Mouse (Mus musculus) ovary, adult 10 weeks (tissue): ENCODE results near the gene B3glct. TPM values are rescaled to one million over a fixed set of nuclear protein-coding genes. Genes with fewer than 3 reads are reported as not detected.

Source experiments
- polyA plus RNA-seq: library from polyadenylated mRNA; stranded (reverse); fragments of 350-450 nt; fragmentation: Illumina TruSeq; extraction: RNeasy Lipid Tissue Mini Kit (QIAGEN cat#74804); gene quantifications from one replicate; pipeline ENCODE4 v1.2.3, GENCODE M21; 2014

B3glct gene
- 36.1 TPM for polyA plus RNA-seq

DNA sequence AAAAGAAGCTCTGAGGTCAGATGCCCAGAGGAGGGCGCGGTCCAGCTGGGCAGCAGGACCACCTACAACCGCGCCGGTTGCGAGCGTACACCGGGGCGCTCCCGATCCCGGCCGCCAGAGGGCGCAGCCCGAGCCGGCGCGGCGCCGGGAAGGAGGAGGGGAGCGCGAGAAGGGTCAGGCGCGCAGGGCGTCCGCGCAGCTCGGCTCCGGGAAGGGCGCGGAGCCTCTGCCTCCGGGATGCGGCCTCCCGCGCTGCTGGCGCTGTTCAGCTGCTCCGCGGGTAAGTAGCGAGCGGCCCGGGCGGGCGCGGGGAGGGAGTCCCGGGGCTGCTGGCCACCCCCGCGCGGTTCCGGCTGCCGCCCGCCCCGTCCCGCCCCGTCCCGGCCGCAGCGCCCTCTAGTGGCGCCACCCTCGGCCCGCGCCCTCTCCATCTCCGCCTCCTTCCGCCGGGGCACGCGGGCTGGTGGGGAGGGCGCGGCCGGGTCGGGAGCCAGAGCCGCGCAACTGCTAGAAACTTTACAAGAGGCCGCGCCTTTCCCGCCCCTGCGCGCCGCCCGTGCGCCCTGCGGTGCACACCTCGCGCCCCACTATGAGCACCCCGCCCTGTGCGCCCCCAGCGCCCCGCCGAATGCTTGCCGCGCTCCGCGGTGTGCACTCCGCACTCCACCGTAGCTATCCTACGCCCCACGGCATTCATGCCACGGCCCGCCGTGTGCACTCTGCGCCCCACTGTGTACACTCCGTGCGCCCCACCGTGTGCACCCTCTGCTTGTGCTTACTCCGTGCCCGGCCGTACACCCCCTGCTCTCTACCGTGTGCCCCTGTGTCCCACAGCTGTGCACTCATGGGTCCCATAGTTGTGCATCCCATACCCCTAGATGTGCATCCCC is at the start of gene B3glct:
TSS of gene B3glct (plus strand) at position 131 of the 890 bp plus-strand sequence.

DNA sequence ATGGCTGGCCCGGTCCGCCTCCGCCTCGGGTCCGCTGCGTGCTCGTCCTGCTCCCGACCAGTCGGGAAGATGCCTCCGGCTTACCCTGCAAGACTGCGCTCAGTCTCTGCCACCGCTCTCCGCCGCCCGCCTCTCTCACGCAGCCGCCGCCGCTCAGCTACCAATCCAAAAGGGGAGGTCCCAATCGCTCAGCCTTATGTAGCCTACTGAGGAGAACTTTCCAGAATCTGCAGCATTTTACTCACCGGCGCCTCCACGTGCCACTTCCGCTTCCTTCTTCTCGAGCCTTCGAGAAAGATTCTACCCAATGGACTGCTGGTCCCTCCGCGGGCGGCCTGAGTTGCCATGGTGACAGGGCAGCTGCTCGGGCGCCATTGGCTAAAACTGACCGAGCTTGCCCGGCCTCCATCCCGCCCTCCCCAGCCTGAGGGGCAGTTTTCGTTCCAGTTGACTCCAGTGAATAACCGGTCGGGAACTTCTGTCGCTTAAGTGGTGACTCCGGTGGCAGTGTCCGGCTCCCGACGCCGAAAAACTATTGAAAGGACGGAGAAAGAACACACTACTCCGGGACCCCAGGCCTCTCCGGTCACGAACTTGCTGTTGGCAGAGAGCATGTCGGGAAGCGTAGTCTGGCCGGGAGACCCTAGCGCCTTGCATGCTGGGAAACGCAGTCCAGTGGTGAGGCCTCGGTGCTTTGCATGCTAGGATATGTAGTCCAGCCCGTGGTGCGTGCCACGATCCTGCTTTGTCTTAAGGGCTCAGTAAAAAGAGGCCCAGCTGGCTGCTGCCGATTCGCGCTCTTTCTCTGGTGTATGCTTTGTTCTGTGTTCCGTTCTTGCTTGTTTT is 41.7 kb upstream of the B3glct start, which contains the start of gene Hsph1:
TSS of gene Hsph1 (minus strand) at position 302 of the 846 bp plus-strand sequence.

Other genes with a start within 250 kb of the B3glct start
- 2.3 TPM for gene Tex26, start 238.6 kb upstream of the B3glct start, polyA plus RNA-seq
- gene Wdr95, start 149.6 kb upstream of the B3glct start, polyA plus RNA-seq: 1.1 TPM
- 322 TPM for gene Hsph1, start 41.9 kb upstream of the B3glct start, polyA plus RNA-seq